Mouse (Mus musculus) c-Kit-negative CD71-positive TER-119-positive erythroid progenitor cells, embryonic 14.5 days (primary cell): ENCODE data around the gene Lrrc75b.
"Not testable (repeated sequence)": the region's sequence is repeated elsewhere in the genome, so short reads cannot be mapped to it uniquely, and the experiment has no call there.

Experiments
- DNase-seq: peaks from one replicate; pipeline ENCODE4 v3.0.0-alpha.2; 2013; ENCODE audit warnings: low read depth, low spot score

Lrrc75b gene

GRCm38 (mm10) chr10:75568029-75568428 lies 7.9 kb upstream of the Lrrc75b start:
- DNase-seq: no peak

DNA sequence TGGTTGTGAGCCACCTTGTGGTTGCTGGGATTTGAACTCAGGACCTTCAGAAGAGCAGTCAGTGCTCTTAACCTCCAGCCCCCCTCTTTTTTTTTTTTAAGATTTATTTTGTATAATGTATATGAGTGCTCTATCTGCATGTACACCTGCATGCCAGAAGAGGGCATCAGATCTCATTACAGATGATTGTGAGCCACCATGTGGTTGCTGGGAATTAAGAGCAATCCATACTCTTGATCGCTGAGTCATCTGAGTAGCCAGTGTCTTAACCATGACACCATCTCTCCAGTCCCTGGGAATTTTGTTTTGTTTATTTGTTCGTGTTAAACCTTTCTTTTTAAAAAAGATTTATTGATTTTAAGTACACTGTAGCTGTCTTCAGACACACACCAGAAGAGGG lies 6.6 kb upstream of the Lrrc75b start:
- not testable (repeated sequence) for DNase-seq

- no peak for DNase-seq
Measured at GRCm38 (mm10) chr10:75566321-75566720, 6.2 kb upstream of the Lrrc75b start.

- DNase-seq: no peak
Measured at GRCm38 (mm10) chr10:75565906-75566305, 5.8 kb upstream of the Lrrc75b start.

DNA sequence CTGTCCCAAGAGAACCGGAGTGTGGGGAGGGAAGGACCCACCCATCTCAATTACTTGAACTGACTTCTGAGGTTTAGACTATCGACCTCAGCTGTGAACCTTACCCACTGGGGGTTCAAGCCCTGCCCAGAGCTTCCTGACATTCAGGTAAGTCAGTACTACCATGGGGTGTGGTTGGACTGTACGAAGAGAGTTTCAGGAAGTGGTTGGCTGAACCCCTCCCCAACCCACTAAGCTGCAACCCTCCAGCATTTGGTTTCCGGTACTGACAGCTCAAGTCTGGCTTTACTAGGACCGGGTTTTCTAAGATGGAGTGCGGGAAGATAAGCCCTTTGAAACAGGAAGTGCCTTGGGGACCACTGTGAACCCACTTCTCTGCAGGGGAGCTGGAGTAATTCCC lies 5.3 kb upstream of the Lrrc75b start:
- DNase-seq: no peak

DNA sequence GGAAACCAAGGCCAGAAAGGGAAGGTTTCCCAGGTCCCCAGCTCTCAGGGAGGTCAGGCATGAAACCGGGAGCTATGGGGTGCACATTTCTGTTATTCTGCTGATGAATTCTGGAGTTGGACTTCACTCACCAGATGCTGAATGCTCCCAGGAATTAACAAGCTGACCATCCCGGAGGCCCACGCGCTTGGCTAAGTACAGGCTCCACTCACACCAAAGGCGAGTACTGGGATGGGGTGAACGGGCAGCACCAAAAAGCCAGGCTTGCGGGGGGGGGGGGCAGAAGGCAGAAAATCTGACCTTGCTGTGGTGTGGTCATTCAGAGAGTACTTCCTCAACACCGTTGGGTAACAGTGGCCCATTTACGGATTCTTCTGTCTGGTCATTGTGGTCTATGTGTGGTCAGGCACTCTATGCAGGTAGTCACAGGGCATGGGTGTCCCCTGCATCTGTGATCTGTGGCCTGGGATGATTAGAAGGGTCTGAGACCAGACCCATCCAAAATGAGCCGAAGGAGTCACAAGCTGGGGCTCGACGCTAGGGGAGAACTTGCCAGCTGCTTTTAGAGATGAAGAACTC lies 4.6 kb upstream of the Lrrc75b start:
- no peak for DNase-seq

DNA sequence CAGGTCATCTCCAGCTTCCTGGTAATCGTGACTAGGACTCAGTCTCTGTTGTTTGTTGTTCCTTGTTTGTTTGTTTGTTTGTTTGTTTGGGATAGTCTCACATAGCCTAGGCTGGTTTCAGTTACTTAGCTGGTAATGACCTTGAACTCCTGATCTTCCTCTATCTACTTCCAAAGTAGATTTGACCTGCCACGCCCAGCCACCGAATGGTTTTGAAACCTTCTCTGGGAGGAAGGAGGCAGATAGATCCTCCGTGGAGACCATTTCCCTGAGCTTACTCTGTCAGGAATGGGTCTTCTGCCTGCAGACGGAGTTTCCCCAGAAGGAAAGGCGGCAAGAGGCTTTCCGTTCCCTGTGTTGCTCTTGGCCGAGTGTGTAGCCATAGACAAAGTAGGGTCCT lies 2.5 kb upstream of the Lrrc75b start:
- no peak for DNase-seq

DNA sequence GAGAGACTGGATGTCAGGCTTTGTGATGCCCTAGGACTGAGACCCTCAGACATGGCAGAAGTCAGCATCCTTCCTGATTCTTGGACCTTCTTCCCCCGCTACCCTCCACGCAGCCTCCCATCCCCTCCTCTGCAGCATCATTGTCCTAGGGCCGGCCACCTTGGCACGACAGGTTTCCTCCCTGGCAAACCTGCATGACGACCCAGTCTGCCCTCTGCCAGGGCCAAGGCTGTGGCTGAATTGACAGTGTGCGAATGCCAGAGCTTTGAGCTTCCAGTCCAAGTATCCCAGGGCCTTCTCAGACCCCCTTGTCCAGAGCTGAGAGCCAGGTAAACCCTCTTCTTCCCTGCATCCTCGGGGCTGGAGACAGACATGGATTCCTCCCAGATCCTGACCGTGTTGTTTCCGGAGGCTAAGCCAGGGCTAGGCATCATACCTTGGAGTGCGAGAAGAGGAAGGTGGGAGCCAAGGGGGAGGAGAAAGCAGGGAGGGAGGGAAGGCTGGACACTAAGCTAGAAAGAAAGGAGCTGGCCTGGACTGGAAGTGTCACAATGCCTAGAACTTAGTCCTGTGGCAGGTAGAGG lies 1.0 kb upstream of the Lrrc75b start, which contains the start of gene Ggt1:
Ggt1 (plus strand) TSS at position 534 of the 584 bp plus-strand sequence.
- DNase-seq: no peak

GRCm38 (mm10) chr10:75560549-75560899 lies 394 bp upstream of the Lrrc75b start:
- no peak for DNase-seq

DNA sequence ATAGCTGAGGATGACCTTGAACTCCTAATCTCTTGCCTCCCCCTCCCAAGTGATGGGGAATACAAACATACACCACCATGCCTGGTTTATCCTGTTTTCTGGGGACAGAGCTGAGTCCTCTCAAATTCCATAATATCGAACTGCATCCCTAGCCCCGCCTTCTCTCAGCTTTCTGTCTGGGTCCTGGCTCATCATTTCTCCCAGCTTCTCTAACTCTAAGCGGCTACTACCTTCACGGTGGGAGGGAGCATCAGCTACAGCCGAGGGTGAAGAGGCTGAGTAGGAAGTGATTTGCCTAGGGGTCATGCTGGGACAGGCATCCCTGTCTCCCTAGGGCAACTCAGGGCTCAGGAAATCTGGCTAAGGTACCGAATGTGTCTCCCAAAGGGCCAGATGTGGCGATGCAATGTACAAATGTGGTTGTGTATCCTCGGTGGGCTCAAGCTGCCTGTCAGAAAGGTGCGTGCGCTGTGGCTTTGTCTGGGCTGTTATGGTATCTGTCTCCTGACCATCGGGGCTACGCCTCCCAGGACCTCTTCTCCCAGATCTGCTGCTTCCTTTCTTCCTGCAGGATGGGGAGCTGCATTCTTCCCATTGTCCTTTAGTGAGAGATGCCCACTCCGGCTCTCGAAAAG lies 972 bp downstream of the Lrrc75b start:
- DNase-seq: no peak

DNA sequence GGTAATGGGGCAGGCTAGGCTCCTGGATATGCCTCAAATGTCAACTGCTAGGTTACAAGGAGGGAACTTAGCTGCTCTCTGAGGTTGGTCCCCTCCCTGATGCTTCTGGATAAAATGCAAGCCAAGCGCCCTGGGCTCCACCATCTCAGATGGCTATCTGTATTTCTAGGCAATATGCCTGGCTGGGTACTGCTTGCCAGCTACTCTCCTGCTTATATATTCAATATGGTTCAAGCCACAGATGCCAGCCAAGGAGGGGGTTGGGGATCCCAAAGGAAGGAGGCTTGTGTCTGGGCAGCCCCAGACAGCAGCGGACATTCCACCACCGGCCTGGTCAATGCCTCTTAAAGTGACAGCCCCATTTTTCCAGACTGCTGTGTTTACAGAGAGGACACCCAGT lies 1.6 kb downstream of the Lrrc75b start:
- no peak for DNase-seq

DNA sequence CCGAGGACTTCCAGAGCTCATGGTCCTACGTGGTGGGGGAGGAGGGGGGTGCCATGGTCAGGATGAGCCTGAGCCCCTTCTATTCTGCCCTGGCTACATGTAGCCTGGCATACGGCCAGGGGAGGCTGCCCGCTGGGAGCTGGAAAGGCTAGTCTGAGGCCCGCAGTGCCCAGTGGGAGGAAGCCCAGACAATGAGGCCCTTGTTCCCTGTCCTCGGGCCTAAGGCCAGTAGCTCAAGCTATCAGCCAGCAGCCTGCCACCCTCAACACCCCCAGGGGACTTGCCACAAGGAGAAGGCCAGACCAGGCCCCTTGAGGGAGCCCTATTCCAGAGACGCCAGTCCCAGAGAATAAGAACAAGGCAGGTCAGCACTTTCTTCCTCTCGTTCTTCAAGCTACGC lies 4.1 kb downstream of the Lrrc75b start:
- no peak for DNase-seq

DNA sequence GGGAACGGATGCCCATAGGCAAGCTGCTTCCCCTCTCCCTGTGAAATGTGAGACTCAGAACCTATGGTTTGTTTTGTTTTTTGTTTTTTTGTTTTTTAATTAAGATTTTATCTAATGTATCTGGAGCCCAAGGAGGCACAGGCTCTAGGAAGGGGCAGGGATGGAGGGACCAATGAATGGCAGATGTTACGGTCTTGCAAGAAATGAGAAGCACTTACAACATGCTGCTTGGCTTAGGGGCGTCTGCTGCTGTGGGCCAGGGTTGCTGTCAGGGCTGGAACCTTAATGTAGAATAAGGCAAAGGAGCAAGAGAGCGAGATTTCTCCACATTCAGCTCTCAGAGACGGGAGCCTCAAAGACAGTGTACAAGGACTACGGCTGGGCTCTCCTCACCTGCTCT lies 4.6 kb downstream of the Lrrc75b start:
- DNase-seq: no peak

DNA sequence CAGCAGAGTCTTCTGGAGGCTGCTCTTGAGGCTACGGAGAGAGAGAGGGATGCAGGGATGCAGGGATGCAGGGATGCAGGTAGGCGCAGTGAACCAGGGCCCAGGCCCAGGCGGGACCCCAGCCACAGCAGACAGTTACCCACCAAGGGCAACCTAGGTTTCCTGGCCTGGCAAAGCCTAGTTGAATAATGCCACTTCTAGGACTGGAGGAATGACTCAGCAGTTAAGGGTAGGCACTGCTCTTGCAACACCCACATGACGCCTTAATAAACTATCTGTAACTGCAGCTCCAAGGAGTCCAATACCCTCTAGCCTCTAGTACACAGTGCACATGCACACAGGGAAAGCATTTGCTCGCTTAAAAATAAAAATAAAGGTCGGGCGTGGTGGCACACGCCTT lies 6.0 kb downstream of the Lrrc75b start:
- DNase-seq: peak; percentile 4

GRCm38 (mm10) chr10:75552701-75553450 lies 7.3 kb downstream of the Lrrc75b start:
- no peak for DNase-seq

GRCm38 (mm10) chr10:75552106-75552505 lies 8.0 kb downstream of the Lrrc75b start:
- no peak for DNase-seq

DNA sequence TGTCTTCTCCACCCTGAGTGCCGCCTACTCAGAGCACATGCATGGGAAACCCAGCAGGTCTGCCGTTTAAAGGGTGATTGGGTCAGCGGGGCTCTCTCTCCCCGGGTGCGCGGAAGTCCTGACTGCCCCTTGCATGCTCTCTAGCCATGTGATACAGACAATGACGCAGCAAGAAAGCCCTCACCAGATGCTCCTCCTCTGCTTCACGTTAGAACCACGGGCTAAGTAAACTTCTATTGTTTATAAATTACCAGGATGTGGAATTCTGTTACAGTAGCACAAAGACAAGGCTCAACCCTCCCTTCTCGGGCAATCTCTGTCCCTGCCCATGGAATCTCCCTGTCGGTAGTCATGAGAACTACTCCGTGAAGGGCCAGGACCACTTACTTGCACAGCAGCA lies 9.0 kb downstream of the Lrrc75b start:
- no peak for DNase-seq

DNA sequence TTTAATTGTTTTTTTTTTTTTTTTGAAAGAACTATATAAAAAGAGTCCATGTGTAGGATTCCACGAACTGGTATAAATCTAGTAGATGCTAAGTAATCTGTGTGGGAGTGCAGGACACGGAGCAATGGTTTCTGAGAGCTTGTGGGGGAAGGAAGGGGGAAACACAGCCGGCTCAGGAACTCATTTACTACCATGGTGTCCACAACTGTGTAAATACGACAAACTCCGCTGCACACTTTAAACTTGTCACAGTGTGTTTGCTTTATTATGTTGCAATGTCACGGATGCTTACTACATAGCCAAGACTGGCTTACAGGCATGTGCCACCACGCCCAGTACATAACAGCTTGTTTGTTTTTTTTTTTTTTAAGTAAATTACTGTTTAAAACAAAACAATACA lies 10.2 kb downstream of the Lrrc75b start:
- DNase-seq: no peak

DNA sequence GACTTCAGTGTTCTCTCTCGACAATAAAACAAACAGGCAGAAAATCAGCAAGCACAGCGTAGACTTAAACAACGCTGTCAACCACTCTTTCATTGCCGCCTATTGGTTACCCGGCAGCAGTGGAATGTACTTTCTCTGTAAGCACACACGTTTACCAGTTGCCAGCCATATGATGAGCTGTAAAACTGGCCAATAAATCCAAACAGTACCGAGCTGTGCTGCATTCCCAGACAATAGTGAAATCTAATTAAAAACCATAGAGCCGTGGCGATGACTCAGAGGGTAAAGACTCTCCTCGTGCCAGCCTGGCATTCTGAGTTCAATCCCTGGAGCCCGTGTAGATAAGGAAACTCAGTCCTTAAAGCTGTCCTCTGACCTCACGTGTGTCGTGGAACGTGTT lies 11.6 kb downstream of the Lrrc75b start:
- no peak for DNase-seq

DNA sequence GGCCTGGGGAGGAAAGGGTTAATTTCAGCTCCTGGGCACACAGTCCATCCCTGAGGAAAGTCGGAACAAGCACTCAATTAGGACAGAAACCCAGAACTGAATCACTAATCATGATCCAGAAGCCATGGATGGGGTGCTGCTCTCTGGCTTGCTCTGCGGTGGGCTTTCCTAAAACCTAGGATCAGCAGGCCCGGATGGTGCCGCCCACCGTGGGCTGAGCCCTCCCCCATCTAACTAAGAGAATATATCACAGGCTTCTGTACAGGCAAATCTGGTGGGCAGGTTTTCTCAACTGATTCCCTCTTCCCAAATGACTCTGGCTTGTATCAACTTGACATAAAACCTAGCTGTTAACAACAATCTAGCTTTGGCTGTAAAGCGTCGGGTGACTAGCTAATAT lies 12.2 kb downstream of the Lrrc75b start:
- no peak for DNase-seq

- no peak for DNase-seq
Measured at GRCm38 (mm10) chr10:75536123-75536522, 24.0 kb downstream of the Lrrc75b start.

- no peak for DNase-seq
Measured at GRCm38 (mm10) chr10:75535423-75535822, 24.7 kb downstream of the Lrrc75b start.

GRCm38 (mm10) chr10:75534934-75535333 lies 25.2 kb downstream of the Lrrc75b start:
- no peak for DNase-seq
